Mouse (Mus musculus): ENCODE data around the gene Eif6. TPM values are rescaled to one million over a fixed set of nuclear protein-coding genes. Genes with fewer than 3 reads are reported as not detected.
"Not testable (repeated sequence)": the region's sequence is repeated elsewhere in the genome, so short reads cannot be mapped to it uniquely, and the experiment has no call there.

Eif6 gene
- polyA plus RNA-seq, 1 experiment: 198 TPM

DNA sequence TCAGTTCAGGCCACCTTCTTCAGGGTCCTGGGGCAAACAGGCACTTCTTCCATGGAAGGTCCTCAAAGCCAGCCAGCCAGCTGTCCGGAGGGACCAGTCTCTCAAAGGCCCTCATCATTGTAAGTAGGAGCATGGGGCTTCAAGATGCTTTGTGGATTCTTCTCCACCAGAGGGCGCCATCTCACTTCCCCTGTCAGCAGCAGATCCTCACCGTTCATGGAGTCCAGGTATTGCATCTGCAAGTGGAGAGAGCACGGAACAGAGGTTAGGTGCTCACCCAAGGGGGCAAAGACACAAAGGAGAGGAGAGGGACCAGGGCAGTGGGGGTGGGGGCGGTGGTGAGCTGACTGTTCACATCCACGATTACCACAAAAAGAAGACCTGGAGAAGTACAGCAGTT is 21.6 kb upstream of the Eif6 start:
- Histone ChIP-seq H3K27me3 (ENCODE audit: control insufficient read depth, insufficient read depth, insufficient read length) (no peaks in the 10 kb centered on the region), H3K36me3 (ENCODE audit: control insufficient read depth, insufficient read depth) (peaks cover 18% of the 10 kb centered on the region), H3ac (ENCODE audit: control insufficient read depth, insufficient read length) (no peak overlapping the region), H3K79me2 (ENCODE audit: control insufficient read depth, insufficient read depth) (no peaks in the 10 kb centered on the region), H3K4me2 (ENCODE audit: low read depth) (no peak overlapping the region), H3K4me3 (no peak overlapping the region)
- no peak for TF ChIP-seq MAX (IDR thresholded peaks at IDR 0.05; ENCODE audit: low read depth)
- no peak for TF ChIP-seq MYOD1 (IDR thresholded peaks at IDR 0.05; ENCODE audit: control insufficient read depth in 1 of 3, insufficient read length in 2 of 3, low read depth in 2 of 3)
- no peak for TF ChIP-seq USF1 (IDR thresholded peaks at IDR 0.05; ENCODE audit: low read depth)
- no peak for TF ChIP-seq MYOG (IDR thresholded peaks at IDR 0.05; ENCODE audit: control insufficient read depth in 1 of 3, insufficient read depth in 1 of 3, insufficient read length in 2 of 3, low read depth in 2 of 3)
- no peak for TF ChIP-seq REST (IDR thresholded peaks at IDR 0.05; ENCODE audit: insufficient read depth, insufficient read length)
- no peak for TF ChIP-seq E2F4 (IDR thresholded peaks at IDR 0.05; ENCODE audit: insufficient read depth)
- TF ChIP-seq POLR2A (IDR thresholded peaks at IDR 0.05; ENCODE audit: insufficient read length, low read depth): no peak
- TF ChIP-seq TCF3 (IDR thresholded peaks at IDR 0.05; ENCODE audit: insufficient read length, low read depth): no peak
- no peak for TF ChIP-seq POLR2AphosphoS2 (IDR thresholded peaks at IDR 0.05; ENCODE audit: insufficient read length, low read depth)
- no peak for TF ChIP-seq SRF (IDR thresholded peaks at IDR 0.05; ENCODE audit: control insufficient read depth, insufficient read length, low read depth)
- no peak for TF ChIP-seq CEBPB (IDR thresholded peaks at IDR 0.05; ENCODE audit: insufficient read depth, poor library complexity, severe bottlenecking)
- TF ChIP-seq TCF12 (IDR thresholded peaks at IDR 0.05; ENCODE audit: insufficient read depth, poor library complexity, severe bottlenecking): no peak

DNA sequence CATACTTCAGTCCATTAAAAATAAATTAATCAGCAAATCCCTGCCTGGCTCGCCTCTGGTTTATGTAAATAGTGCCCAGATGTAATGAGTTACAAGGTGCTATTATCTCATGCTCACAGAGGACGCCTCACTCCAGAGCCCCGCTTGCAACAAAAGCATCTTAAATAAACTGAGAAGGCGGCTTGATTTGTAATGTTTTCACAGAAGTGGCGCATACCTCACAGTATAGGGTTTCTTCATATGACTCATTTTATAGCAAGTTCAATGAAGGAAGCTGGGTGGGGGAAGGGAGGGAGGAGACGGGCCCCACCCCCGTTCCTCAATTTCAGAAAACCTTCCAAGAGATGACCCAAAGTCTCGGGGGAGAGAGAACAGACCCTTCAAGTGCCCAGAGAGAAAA is 20.2 kb upstream of the Eif6 start:
- Histone ChIP-seq H3K36me3 (ENCODE audit: control insufficient read depth, insufficient read depth) (peaks cover 18% of the 10 kb centered on the region), H3K4me2 (ENCODE audit: low read depth) (peak overlapping the region; percentile 24), H3ac (ENCODE audit: control insufficient read depth, insufficient read length) (no peak overlapping the region), H3K27me3 (ENCODE audit: control insufficient read depth, insufficient read depth, insufficient read length) (no peaks in the 10 kb centered on the region), H3K4me3 (no peak overlapping the region), H3K79me2 (ENCODE audit: control insufficient read depth, insufficient read depth) (no peaks in the 10 kb centered on the region)
- TF ChIP-seq POLR2A (IDR thresholded peaks at IDR 0.05; ENCODE audit: insufficient read length, low read depth) (no peak), POLR2AphosphoS2 (IDR thresholded peaks at IDR 0.05; ENCODE audit: insufficient read length, low read depth) (no peak), USF1 (IDR thresholded peaks at IDR 0.05; ENCODE audit: low read depth) (no peak), MYOD1 (IDR thresholded peaks at IDR 0.05; ENCODE audit: control insufficient read depth in 1 of 3, insufficient read length in 2 of 3, low read depth in 2 of 3) (no peak), E2F4 (IDR thresholded peaks at IDR 0.05; ENCODE audit: insufficient read depth) (no peak), TCF12 (IDR thresholded peaks at IDR 0.05; ENCODE audit: insufficient read depth, poor library complexity, severe bottlenecking) (no peak), CEBPB (IDR thresholded peaks at IDR 0.05; ENCODE audit: insufficient read depth, poor library complexity, severe bottlenecking) (no peak), MAX (IDR thresholded peaks at IDR 0.05; ENCODE audit: low read depth) (no peak), TCF3 (IDR thresholded peaks at IDR 0.05; ENCODE audit: insufficient read length, low read depth) (no peak), SRF (IDR thresholded peaks at IDR 0.05; ENCODE audit: control insufficient read depth, insufficient read length, low read depth) (no peak), MYOG (IDR thresholded peaks at IDR 0.05; ENCODE audit: control insufficient read depth in 1 of 3, insufficient read depth in 1 of 3, insufficient read length in 2 of 3, low read depth in 2 of 3) (no peak), REST (IDR thresholded peaks at IDR 0.05; ENCODE audit: insufficient read depth, insufficient read length) (no peak)

DNA sequence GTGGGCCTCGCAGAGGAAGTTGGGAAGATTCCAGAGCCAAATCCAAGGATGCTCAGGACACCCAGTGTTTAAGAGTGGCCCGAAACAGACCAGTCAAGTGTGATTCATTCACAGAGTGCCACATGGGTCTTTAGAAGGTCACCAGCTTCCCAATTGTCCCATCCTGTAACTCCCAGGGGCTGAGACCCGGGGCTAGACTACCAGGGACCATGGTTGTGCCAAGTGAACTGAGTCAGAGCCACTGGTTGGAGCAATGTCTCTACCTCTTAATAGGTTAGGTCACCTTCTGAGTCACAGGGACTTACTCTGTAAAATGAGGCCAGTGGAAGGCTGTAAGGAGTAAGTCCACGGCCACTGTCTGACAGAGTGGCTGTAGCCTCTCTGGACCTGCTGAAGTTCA is 12.2 kb upstream of the Eif6 start:
- H3K4me2 ChIP-seq (ENCODE audit: low read depth): no peak overlapping the region
- TF ChIP-seq MYOD1 (IDR thresholded peaks at IDR 0.05; ENCODE audit: control insufficient read depth in 1 of 3, insufficient read length in 2 of 3, low read depth in 2 of 3): no peak
- TF ChIP-seq TCF3 (IDR thresholded peaks at IDR 0.05; ENCODE audit: insufficient read length, low read depth): no peak
- TF ChIP-seq REST (IDR thresholded peaks at IDR 0.05; ENCODE audit: insufficient read depth, insufficient read length): no peak
- no peak for TF ChIP-seq POLR2AphosphoS2 (IDR thresholded peaks at IDR 0.05; ENCODE audit: insufficient read length, low read depth)
- TF ChIP-seq SRF (IDR thresholded peaks at IDR 0.05; ENCODE audit: control insufficient read depth, insufficient read length, low read depth): no peak
- TF ChIP-seq TCF12 (IDR thresholded peaks at IDR 0.05; ENCODE audit: insufficient read depth, poor library complexity, severe bottlenecking): no peak
- no peak for TF ChIP-seq MYOG (IDR thresholded peaks at IDR 0.05; ENCODE audit: control insufficient read depth in 1 of 3, insufficient read depth in 1 of 3, insufficient read length in 2 of 3, low read depth in 2 of 3)
- no peak overlapping the region for H3ac ChIP-seq (ENCODE audit: control insufficient read depth, insufficient read length)
- H3K79me2 ChIP-seq (ENCODE audit: control insufficient read depth, insufficient read depth): no peaks in the 10 kb centered on the region
- no peak overlapping the region for H3K4me3 ChIP-seq
- no peaks in the 10 kb centered on the region for H3K27me3 ChIP-seq (ENCODE audit: control insufficient read depth, insufficient read depth, insufficient read length)
- no peaks in the 10 kb centered on the region for H3K36me3 ChIP-seq (ENCODE audit: control insufficient read depth, insufficient read depth)

DNA sequence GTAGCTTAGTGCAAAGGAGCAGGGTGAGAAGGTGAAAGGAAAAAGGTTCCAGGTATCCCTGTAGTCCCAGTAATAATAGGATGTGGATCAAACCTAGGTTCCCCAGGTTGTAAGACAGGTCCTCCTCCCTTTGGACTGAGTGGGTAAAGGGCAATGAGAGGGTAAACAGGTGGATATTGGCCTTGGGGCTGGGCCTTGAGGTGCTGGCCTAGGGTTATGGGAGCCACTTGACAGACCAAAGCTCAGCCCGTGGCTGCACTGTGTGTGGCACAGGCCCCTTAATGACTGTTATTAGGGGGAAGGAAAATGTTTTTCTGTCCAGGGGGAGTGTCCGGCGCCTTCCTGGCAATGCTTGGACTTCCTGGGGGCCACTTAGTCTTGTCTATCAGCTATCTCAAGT is 11.2 kb upstream of the Eif6 start:
- Histone ChIP-seq H3K4me2 (ENCODE audit: low read depth) (no peak overlapping the region), H3K79me2 (ENCODE audit: control insufficient read depth, insufficient read depth) (no peaks in the 10 kb centered on the region), H3K4me3 (no peak overlapping the region), H3K27me3 (ENCODE audit: control insufficient read depth, insufficient read depth, insufficient read length) (no peaks in the 10 kb centered on the region), H3K36me3 (ENCODE audit: control insufficient read depth, insufficient read depth) (no peaks in the 10 kb centered on the region), H3ac (ENCODE audit: control insufficient read depth, insufficient read length) (no peak overlapping the region)
- TF ChIP-seq SRF (IDR thresholded peaks at IDR 0.05; ENCODE audit: control insufficient read depth, insufficient read length, low read depth) (no peak), POLR2A (IDR thresholded peaks at IDR 0.05; ENCODE audit: insufficient read length, low read depth) (no peak), TCF12 (IDR thresholded peaks at IDR 0.05; ENCODE audit: insufficient read depth, poor library complexity, severe bottlenecking) (no peak), USF1 (IDR thresholded peaks at IDR 0.05; ENCODE audit: low read depth) (no peak), MAX (IDR thresholded peaks at IDR 0.05; ENCODE audit: low read depth) (no peak), POLR2AphosphoS2 (IDR thresholded peaks at IDR 0.05; ENCODE audit: insufficient read length, low read depth) (no peak), E2F4 (IDR thresholded peaks at IDR 0.05; ENCODE audit: insufficient read depth) (no peak), MYOG (IDR thresholded peaks at IDR 0.05; ENCODE audit: control insufficient read depth in 1 of 3, insufficient read depth in 1 of 3, insufficient read length in 2 of 3, low read depth in 2 of 3) (no peak), REST (IDR thresholded peaks at IDR 0.05; ENCODE audit: insufficient read depth, insufficient read length) (no peak), MYOD1 (IDR thresholded peaks at IDR 0.05; ENCODE audit: control insufficient read depth in 1 of 3, insufficient read length in 2 of 3, low read depth in 2 of 3) (no peak)

DNA sequence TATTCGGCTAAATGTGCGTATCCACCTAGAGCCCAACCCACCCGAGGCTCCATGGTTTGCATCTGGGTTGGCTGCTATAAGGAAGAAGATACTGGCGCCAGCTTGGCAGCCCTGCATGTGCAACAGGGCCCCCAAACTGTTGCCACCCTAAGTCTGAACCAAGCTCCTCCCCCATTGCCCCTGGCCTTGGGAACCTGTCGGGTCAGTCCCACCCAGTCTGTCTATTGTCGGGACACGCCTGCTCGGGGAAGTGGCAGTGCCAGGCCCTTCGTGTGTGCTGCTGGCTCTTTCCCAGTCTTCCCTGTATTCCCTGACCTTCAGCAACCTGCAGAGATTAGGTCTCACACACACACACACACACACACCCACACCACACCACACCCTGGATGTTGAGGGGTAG is 8.0 kb upstream of the Eif6 start, which contains the start of gene Fam83c:
TSS of gene Fam83c (minus strand) at position 123 of the 400 bp plus-strand sequence.
- TF ChIP-seq POLR2A (IDR thresholded peaks at IDR 0.05; ENCODE audit: insufficient read length, low read depth) (no peak), TCF12 (IDR thresholded peaks at IDR 0.05; ENCODE audit: insufficient read depth, poor library complexity, severe bottlenecking) (no peak), TCF3 (IDR thresholded peaks at IDR 0.05; ENCODE audit: insufficient read length, low read depth) (no peak), CEBPB (IDR thresholded peaks at IDR 0.05; ENCODE audit: insufficient read depth, poor library complexity, severe bottlenecking) (no peak), MYOG (IDR thresholded peaks at IDR 0.05; ENCODE audit: control insufficient read depth in 1 of 3, insufficient read depth in 1 of 3, insufficient read length in 2 of 3, low read depth in 2 of 3) (no peak), POLR2AphosphoS2 (IDR thresholded peaks at IDR 0.05; ENCODE audit: insufficient read length, low read depth) (no peak), SRF (IDR thresholded peaks at IDR 0.05; ENCODE audit: control insufficient read depth, insufficient read length, low read depth) (no peak), REST (IDR thresholded peaks at IDR 0.05; ENCODE audit: insufficient read depth, insufficient read length) (no peak)
- no peaks in the 10 kb centered on the region for H3K27me3 ChIP-seq (ENCODE audit: control insufficient read depth, insufficient read depth, insufficient read length)
- no peak within 1 kb of the TSS for H3K4me3 ChIP-seq
- no peaks in the 10 kb centered on the region for H3K79me2 ChIP-seq (ENCODE audit: control insufficient read depth, insufficient read depth)
- H3K4me2 ChIP-seq (ENCODE audit: low read depth): no peak within 1 kb of the TSS
- no peaks in the 10 kb centered on the region for H3K36me3 ChIP-seq (ENCODE audit: control insufficient read depth, insufficient read depth)
- H3ac ChIP-seq (ENCODE audit: control insufficient read depth, insufficient read length): no peak within 1 kb of the TSS

DNA sequence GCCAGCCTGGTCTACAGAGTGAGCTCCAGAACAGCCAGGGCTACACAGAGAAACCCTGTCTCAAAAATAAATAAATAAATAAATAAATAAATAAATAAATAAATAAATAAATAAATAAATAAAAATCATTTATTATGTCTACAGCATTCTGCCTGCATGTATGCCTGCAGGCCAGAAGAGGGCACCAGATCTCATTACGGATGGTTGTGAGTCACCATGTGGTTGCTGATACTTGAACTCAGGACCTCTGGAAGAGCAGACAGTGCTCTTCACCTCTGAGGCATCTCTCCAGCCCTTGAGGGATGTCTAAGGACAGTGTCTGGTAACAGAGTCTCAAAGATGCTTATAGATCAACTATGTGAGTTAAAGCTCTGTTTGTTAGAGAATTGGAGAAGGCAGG is 5.4 kb upstream of the Eif6 start:
- H3K79me2 ChIP-seq (ENCODE audit: control insufficient read depth, insufficient read depth); H3ac ChIP-seq (ENCODE audit: control insufficient read depth, insufficient read length); H3K4me3 ChIP-seq; H3K4me2 ChIP-seq (ENCODE audit: low read depth); H3K27me3 ChIP-seq (ENCODE audit: control insufficient read depth, insufficient read depth, insufficient read length); H3K36me3 ChIP-seq (ENCODE audit: control insufficient read depth, insufficient read depth): not testable (repeated sequence)
